Mouse (Mus musculus) embryonic fibroblast, embryonic 13.5 days (primary cell): Measurements from ENCODE around the gene Erf. TPM values are rescaled to one million over a fixed set of nuclear protein-coding genes. Genes with fewer than 3 reads are reported as not detected.

ENCODE experiments used
- H3K27ac ChIP-seq: 2 replicates; pipeline ENCODE4 v1.5.1; 2012; ENCODE audit warnings: low read length, control low read depth, inconsistent platforms; ENCODE audit not compliant: insufficient read depth
- H3K4me1 ChIP-seq: 2 replicates; pipeline ENCODE4 v1.6.1; 2011; ENCODE audit warnings: low read length; ENCODE audit not compliant: control insufficient read depth, insufficient read depth
- H3K4me3 ChIP-seq: 2 replicates; pipeline ENCODE4 v1.5.1; 2011; ENCODE audit warnings: mild to moderate bottlenecking, control low read depth, low read length; ENCODE audit not compliant: insufficient read depth
- CTCF ChIP-seq: IDR thresholded peaks from 2 replicates; pipeline ENCODE4 v1.5.1; 2011; ENCODE audit warnings: mild to moderate bottlenecking, control low read depth, low read length, moderate library complexity, borderline replicate concordance; ENCODE audit not compliant: insufficient read depth
- POLR2A ChIP-seq: IDR thresholded peaks from 2 replicates; pipeline ENCODE4 v1.6.1; 2011; ENCODE audit warnings: low read depth, mild to moderate bottlenecking, control low read depth, low read length, moderate library complexity
- polyA plus RNA-seq: library from polyadenylated mRNA; stranded (reverse); fragments of >200 nt; gene quantifications from 2 replicates; pipeline ENCODE4 v1.2.4, GENCODE M21; 2011; ENCODE audit warnings: low read depth; ENCODE audit not compliant: missing spikeins, insufficient read length

Gene Erf
- polyA plus RNA-seq, 1 experiment = 70.9 TPM

DNA sequence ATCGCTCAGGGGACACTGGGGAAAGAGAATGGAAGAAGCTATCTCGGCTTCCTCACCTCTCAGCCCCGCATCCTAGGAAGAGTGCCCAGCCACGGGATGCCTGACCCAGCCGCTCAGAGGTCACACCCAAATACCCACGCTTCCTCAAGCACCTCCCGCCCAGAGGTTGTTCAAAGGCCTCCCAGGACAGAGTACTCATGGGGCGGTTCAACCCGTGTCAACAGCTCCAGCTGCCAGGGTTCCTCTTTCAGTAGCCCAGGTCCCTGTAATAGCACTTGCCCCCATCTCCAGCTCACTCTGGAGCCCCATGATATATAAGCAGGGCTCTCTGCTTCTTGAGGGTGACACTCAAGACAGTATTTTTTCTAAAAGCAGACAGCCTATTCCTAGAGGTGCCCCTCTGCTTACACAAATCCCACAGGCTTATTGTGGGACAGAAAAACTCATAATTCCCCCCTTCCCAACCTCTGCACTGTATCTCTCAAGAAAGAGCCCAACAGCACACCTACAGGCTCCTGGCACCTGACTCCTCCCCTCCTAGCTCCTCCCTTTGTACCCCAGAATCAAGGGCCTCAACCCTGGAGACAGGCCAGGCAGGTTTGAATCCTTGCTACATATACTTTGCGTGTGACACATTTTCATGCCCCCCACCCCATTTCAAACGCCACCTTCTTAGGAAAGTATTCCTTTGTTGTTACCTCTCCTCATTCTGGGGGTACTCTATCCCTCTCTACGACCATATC, 32.7 kb downstream of the Erf start:
- Histone ChIP-seq H3K4me3 (no peak overlapping the region), H3K27ac (no peak overlapping the region), H3K4me1 (peaks cover 8% of the 10 kb centered on the region)
- TF ChIP-seq POLR2A (no peak), CTCF (no peak)

DNA sequence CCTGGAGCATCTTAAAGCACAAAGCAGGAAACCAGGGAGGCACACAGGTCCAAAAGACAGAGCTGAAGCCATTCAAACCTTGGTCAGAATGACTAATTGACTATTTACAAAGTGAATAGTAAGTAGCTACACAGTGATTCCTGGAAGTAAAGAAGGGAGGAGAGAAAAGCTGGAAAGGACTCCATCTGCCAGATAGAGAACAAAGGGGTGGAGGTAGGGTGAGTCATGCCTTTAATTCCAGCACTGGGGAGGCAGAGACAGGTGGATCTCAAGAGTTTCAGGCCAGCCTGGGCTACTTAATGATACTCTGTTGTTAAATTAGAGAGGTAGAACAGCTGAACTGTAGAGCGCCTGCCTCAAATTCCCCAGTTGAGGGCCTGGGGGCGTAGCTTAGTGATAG, 36.4 kb downstream of the Erf start:
- no peak for TF ChIP-seq POLR2A
- H3K4me3 ChIP-seq = no peak overlapping the region
- no peak overlapping the region for H3K27ac ChIP-seq
- H3K4me1 ChIP-seq = no peaks in the 10 kb centered on the region

DNA sequence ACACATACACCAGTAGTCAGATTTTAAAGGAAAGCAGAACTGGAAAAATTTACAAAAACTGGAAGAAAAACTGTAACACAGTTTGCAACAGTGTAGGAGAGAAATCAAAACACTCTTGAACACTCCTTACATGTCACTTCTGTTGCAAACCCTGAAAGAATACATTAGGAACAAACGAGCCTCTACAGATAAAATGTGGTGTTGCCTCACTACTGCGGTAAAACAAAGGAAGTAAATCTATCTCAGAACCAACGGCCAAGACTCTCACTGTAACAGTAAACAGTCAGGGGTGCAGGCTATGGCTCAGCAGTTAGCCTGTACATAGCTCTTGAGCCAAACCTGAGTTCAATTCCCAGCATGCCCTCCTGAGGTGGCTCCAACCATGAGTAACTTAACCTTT, 37.5 kb downstream of the Erf start:
- Histone ChIP-seq H3K4me3 (no peak overlapping the region), H3K4me1 (no peaks in the 10 kb centered on the region), H3K27ac (no peak overlapping the region)
- TF ChIP-seq CTCF (no peak), POLR2A (no peak)

DNA sequence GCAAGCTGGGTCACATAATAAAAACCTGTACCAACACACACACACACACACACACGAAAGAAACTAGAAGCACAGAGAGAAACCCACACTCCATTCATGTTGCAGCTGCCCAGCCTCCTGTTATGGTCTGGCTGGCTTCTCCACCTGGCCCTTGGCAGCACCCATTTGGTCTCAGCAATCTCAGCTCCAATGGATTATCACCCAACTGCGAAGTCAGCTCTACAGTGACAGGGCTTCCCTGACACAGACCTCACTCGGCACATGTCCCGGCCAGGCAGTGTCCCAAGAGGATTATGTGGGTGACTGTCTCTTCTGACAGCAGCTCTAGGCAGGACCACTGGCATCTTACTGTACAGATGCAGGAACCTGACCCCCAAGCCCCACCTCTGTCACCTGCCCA, 40.1 kb downstream of the Erf start:
- no peaks in the 10 kb centered on the region for H3K4me1 ChIP-seq
- TF ChIP-seq POLR2A (no peak), CTCF (no peak)
- no peak overlapping the region for H3K27ac ChIP-seq
- no peak overlapping the region for H3K4me3 ChIP-seq

DNA sequence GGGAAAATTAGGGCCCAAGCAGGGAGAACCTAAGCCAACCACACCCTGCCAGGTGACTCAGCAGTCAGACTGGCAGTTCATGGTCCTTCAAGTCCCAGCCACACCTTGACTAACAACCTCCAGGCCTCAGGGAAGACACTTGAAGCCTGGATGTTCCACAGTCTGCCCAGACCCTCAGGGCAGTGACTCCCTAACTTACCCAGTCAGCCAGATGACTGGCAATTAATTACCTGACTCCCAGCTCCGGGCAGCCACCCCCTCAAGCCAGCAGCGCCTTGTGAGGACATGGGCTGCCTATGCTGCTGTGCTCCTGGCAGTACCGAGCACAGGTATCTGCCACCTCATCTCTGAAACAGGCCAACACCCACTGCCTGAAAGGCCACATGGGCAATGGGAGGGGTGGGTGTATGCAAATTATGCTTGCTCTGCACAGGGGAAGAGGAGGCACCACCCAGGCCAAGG, 41.4 kb downstream of the Erf start:
- no peak overlapping the region for H3K4me3 ChIP-seq
- TF ChIP-seq CTCF = no peak
- no peak for TF ChIP-seq POLR2A
- no peaks in the 10 kb centered on the region for H3K4me1 ChIP-seq
- no peak overlapping the region for H3K27ac ChIP-seq

DNA sequence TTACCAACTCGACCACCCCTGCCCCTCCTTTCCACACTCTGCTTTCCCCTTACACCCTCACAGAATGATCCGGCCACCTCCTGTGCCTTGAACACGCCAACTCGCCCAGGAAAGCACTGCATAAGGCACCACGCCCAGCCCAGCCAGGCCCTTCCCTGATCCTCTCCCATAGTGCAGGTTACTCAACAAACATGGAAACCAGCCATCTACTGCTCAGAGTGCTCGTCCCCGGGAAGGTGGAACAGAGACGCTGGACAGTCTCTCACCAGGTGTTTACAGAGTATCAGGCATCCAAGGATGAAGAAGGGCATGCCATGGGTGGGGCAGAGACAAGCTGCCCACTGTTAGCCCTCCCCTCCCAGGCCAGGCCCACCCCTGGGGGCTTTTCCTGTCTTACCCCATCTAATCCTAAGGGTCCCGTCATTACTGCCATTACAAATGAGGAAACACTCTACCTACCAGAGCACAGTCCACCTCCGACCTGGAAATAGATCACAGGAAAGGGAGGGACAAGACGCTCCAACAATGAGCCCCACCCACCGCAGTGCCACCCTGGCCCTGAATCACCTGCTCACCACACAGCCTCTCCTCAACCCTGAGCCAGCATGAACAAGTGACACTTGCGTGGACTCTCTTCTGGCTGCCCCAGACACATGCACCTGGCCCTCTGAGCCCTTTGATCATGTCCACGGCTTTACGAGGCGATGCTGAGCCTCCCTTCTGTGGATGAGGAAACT, 44.3 kb downstream of the Erf start:
- H3K27ac ChIP-seq = no peak overlapping the region
- no peak overlapping the region for H3K4me3 ChIP-seq
- TF ChIP-seq CTCF (no peak), POLR2A (no peak)
- no peaks in the 10 kb centered on the region for H3K4me1 ChIP-seq

DNA sequence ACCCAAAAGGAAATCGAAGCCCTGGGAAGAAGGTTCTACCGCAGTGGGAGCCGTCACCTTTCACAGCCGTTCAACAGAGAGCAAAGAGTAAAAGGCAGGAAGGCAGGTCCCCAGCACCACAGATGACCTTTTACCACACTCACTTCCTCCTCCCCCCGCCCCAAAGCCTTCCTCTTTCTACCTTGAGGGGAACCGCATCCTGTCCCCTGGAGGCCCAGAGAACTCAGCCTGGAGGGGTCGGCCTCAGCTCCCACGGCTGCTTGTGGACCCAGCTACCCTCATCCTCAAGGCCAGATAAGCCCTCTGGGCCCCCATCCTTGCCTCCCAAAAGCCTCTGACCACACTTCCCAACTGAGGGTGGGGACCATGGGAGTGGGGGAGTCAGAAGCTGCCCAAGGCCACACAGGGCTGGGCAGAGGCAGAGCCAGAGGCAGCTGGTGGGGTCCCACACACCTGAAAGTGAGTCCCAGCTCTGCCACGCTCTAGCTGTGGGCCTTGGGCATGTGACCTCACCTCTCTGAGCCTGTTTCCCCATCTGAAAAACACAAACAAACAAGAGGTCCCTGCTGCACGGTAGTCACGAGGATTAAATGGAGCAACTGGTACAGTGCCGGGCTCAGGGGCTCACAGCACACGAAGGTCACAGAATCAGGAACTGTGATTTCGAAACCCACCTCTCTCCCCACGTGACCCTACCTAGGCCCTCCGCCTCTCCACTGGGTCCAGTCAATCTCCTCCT, 45.0 kb downstream of the Erf start:
- Histone ChIP-seq H3K4me1 (no peaks in the 10 kb centered on the region), H3K4me3 (no peak overlapping the region), H3K27ac (no peak overlapping the region)
- TF ChIP-seq POLR2A (no peak), CTCF (no peak)

DNA sequence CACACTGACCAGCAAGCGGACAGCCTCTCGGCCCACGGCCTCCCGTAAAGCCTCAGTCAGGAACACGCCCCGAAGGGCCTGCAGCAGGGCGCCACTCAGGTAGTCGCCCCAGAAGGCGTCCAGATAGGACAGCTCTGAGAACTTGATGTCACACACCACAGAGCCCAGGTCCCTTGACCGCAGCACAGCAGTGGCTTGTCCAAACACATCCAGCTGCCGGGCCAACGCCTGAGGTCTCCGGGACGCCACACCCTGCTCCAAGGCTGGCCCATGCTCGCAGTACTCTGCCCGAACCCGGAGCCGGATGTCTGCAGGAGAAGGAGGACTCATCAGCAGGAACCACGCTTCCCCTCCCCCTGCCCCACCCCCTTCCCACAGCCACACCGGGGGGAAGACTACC, 46.9 kb downstream of the Erf start:
- Histone ChIP-seq H3K4me1 (no peaks in the 10 kb centered on the region), H3K4me3 (no peak overlapping the region), H3K27ac (no peak overlapping the region)
- TF ChIP-seq POLR2A (no peak), CTCF (no peak)

DNA sequence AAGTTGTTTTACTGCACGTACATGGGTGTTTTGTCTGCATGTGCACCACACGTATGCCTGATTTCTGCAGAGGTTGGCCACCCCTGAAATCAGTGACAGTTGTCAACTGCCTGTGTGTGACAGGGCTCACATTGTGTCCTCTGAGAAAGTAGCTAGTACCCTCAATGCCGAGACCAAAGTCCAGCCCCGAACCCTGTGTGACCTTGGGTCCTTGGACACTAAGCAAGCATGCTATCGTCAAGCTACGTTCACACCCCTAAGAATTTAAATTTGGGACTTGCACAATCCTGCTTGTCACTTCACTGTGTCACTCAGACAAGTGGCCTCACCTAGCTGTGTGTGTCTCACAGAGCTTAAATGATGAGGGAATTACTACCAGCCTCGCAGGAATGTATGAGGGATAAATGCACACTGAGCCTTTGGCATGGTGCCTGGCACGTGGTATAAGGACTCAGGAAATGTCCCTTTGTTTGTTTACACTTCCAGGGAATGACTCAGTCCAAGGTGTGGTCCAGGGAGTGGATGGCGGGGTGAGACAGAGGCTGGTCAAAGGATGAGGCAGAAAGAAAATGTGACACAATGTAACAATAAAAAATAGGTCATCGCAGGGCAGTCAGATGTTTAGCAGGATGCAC, 53.1 kb downstream of the Erf start:
- TF ChIP-seq POLR2A (no peak), CTCF (no peak)
- Histone ChIP-seq H3K4me1 (no peaks in the 10 kb centered on the region), H3K4me3 (no peak overlapping the region), H3K27ac (no peak overlapping the region)

DNA sequence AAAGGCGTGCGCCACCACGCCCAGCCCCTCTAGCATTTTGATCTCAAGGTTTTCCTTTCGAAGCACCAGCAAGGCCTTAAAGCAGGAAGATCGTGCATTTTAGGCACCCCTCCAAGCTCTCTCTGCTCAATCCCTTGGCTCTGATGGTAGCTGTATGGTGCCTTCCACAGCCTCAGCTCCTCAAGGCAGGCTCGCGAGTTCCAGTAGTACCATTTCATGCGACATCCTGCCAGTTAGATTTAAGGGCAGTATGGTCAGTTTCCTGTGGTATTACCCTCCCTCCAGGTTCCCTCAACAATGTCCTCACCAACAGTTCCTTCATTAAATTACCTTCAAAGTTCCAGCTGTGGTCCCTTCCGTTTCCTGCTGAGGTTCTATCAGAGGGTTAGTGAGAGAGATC, 54.5 kb downstream of the Erf start:
- TF ChIP-seq CTCF (no peak), POLR2A (no peak)
- H3K4me1 ChIP-seq = no peaks in the 10 kb centered on the region
- no peak overlapping the region for H3K27ac ChIP-seq
- H3K4me3 ChIP-seq = no peak overlapping the region
